Mouse (Mus musculus) frontal cortex, postnatal 14 days (tissue): ENCODE measurements around the gene Ehmt2.
"Not testable (repeated sequence)": the region's sequence is repeated elsewhere in the genome, so short reads cannot be mapped to it uniquely, and the experiment has no call there.

ENCODE experiments used
- DNase-seq, 2 experiments: peaks; one replicate each; pipeline ENCODE4 v3.0.0; 2022; ENCODE audit warnings: low spot score in 2 of 2

Gene Ehmt2

DNA sequence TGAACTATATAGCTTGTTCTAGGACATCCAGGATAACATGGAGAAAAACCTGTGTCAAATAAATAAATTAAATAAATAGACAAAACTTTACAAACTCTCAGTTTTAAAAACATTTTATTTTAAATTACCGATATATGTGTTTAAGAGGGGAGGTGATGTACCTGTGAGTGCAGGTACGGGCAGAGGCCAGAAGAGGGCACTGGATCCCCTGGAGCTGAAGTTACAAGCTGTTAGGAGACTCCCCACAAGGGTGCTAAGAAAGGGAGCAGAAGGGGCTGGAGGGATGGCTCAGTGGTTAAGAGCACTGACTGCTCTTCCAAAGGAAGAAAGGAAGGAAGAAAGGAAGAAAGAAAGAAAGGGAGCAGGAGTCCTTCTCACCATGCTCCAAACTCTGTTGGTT lies 6.9 kb upstream of the Ehmt2 start:
- DNase-seq, result no peak

DNA sequence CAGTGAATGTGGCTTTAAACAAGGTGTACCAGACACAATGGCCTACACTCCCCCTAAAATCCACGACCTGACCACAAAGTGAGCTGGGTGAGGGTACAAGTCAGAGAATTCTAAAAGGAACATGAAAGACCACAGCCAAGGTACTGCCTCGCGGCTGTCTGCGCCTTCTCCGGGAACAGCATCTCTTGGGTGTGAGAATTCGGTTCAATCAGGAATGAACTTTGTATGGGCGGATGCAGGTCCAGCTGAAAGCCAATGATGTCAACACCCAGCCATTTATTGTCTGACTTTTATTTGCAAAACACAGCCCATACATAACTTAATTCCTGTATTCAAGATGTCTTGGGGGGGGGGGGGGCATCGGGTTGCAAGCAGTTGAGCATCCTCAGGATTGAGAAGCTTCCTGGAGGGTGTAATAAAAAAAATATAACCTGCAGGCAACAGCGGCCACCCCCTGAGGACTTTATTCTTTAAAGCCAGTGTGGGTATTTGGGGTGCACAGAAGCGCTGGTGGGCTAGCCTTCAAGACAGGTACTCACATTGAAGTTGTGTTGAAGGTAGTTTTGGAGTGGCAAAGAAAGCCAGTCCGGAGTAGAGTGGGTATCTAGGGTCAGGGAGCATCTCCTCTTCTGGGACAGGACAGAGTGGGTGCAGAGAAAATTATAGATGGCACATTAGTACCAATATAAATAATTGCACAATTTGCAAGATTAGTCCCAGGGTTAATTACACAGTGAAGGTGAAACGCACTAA lies 5.0 kb upstream of the Ehmt2 start:
- no peak for DNase-seq

DNA sequence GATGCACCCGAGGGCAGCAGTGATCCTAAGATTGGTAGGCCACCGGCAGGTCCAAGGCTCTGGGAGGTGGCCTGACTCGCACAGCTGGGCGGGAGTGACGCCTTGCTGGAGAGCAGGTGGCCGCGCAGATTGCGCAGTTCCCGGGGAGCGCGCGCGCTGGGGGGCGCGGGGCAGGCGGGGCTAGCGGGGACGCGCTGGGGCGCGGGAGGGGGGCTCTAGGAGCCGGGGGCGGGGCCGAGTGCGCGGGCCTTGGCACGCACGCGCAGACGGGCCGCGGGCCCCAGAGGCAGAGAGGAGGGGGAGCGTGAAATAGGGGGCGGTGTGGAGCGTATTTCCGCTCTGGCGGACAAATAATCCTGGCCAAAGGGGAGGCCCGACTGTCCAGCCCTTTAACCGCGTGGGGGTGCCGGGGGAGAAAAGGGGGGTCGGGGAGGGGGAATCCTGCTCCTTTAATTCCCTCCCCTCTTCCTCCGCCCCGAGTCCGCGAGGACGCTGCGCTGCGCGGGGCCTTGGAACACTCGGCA lies 4.1 kb upstream of the Ehmt2 start:
- DNase-seq, result peak; percentile 87

DNA sequence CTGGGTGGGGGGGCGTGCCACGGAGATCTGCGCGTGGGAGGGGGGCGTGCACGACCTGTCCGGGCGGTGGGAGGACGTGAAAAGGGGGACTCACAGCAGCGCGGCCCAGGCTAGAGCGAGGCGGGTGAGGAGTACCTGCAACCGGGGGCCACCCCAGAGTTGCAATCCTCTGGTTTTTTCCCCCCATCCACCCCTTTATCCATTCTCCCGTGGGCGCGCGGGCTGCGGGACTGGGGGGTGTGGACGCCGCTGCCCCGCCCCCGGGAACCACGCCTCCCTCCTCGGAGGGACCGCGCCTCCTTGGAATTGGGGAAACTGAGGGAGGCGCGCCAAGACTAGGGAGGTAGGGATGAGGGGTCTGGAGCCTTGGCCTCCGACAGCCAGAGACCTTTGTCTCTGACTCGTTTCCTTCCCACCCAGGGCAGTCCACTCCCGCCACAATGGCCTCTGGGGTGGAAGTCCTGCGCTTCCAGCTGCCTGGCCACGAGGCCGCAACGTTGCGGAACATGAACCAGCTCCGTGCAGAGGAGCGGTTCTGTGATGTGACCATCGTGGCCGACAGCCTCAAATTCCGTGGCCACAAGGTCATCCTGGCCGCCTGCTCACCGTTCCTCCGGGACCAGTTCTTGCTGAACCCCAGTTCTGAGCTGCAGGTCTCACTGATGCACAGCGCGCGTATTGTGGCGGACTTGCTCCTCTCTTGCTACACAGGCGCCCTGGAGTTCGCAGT lies 3.3 kb upstream of the Ehmt2 start:
- DNase-seq, result peak in 1 of 2 experiments; percentile 29

DNA sequence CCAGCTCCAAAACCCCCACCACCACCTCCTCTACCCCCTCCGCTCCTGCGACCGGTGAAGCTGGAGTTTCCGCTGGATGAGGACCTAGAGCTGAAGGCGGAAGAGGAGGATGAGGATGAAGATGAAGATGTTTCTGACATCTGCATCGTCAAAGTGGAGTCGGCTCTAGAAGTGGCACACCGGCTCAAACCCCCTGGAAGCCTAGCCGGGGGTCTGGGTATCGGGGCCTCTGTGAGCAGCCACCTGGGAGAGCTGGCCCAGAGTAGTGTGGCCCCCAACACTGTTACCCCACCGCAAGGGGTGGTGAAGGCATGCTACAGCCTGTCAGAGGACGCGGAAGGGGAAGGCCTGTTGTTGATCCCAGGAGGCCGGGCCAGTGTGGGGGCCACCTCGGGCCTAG lies 2.5 kb upstream of the Ehmt2 start:
- DNase-seq, result no peak

DNA sequence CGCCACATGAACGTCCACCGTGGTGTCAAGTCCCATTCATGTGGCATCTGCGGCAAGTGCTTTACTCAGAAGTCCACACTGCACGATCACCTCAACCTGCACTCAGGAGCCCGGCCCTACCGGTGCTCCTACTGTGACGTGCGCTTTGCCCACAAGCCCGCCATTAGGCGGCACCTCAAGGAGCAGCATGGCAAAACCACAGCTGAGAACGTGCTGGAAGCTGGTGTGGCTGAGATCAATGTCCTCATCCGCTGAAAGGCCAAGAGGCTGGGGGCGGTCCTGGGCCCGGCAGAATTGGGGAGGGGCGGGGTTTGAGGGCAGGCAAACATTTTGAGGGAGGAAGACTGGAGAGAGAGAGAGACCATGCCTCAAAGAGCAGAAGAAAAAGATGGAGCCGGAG lies 1.9 kb upstream of the Ehmt2 start:
- DNase-seq, result no peak

DNA sequence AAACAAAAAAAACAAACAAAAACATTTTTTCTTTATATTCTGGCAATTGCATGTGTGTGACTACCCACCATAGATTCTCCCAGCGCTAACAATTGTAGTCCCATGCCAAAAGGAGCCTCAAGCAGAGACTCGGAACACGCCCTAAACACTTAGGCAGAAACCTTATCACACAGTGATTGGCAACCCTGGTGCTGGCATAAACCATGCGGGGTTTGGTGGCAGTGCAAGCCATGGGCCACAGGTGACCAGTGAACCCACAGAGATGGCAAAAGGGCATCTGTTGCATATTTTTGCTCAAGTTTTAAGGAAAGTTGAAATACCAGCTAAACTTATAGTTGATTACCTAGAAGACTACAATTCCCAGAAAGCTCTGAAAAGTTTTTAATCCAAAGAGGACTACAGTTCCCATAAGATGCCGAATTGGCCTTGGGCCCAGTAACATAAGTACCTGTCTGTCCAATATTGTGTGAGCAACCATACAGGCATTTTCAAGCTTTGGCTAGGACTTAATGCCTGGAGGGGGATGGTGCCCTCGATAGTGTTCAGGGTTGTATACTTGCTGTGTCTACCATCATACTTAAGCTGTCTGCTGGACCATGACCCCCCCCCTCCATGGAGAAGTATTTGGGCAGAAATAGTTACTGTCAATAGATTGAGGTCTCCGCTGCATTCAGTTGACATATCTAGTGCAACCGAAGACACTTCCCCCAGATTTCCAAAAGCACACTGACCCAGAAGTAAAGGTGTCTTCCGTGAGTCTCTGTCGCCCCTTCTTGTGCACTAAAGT lies 703 bp upstream of the Ehmt2 start:
- peak in 1 of 2 experiments; percentile 31 for DNase-seq

DNA sequence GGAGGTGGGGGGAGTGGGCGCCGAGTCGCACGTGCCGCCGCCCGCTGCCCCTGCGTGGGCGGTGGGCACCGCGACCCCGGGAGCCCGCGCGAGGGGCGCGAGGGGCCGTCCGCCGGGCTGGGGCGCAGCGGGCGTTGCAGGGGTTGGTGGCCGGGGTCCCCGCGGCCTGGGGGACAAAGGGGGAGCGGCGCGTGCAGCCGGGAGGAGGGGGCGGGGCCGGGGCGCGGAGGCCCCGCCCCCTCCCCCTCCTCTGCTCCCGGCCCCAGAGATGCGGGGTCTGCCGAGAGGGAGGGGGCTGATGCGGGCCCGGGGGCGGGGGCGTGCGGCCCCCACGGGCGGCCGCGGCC lies 410 bp downstream of the Ehmt2 start:
- DNase-seq, result no peak

DNA sequence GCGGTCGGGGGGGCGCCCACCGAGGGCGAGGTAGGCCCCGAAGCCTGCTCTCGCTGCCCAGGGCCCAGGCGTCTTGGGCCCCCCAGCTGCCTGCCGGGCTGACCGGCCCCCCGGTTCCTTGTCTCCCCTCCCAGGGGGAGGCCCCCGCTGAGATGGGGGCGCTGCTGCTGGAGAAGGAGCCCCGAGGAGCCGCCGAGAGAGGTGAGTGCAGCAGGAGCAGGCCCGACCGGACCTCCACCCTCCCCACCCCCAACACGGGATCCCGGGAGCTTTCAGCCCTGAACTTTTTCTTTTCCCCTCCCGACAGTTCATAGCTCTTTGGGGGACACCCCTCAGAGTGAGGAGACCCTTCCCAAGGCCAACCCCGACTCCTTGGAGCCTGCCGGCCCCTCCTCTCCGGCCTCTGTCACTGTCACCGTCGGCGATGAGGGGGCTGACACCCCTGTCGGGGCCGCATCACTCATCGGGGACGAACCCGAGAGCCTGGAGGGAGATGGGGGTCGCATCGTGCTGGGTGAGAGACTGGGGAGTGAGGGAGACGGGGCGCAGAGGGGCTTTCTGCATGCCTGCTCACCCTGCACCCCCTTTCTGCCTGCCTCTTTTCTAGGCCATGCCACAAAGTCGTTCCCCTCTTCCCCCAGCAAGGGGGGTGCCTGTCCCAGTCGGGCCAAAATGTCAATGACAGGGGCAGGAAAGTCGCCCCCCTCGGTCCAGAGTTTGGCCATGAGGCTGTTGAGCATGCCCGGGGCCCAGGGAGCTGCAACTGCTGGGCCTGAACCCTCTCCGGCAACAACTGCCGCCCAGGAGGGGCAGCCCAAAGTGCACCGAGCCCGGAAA lies 1.0 kb downstream of the Ehmt2 start:
- peak in 1 of 2 experiments; percentile 31 for DNase-seq

DNA sequence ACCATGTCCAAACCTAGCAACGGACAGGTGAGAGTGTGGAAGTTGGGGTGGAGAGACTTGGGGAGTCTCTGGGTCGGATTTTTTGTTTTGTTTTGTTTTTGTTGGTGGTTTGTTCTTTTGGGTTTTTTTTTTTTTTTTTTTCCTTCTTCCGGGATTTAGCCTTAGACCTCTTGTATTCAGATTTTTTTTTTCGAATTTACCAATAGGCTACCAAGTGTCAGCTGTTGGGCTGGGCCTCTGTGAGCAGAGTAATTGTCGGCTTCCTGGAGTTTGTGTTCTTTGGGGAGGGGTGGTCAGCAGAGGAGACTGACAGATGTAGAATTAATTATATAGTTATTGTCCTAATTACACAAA lies 1.6 kb downstream of the Ehmt2 start:
- DNase-seq, result no peak

DNA sequence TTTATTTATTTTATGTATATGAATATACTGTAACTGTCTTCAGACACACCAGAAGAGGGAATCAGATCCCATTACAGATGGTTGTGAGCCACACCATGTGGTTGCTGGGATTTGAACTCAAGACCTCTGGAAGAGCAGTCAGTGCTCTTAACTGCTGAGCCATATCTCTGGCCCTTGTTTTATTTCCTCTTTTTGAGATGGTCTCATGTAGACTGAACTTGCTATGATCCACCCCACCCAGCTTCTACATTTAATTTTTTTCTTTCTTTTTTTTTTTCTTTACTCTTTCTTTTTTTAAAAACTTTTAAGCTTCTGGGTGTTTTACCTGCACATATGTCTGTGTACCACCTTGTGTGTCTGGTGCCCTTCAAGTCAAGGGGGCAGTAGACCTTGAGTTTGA lies 2.6 kb downstream of the Ehmt2 start:
- DNase-seq, result not testable (repeated sequence)

DNA sequence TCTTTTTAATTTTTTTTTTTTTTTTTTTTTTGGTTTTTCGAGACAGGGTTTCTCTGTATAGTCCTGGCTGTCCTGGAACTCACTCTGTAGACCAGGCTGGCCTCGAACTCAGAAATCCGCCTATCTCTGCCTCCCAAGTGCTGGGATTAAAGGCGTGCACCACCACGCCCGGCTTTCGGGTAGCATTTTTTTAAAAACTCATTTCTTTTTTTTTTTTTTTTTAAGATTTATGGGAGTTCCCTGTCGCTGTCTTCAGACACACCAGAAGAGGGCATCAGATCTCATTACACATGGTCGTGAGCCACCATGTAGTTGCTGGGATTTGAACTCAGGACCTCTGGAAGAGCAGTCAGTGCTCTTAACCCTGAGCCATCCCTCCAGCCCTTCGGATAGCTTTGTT lies 3.7 kb downstream of the Ehmt2 start:
- not testable (repeated sequence) for DNase-seq

DNA sequence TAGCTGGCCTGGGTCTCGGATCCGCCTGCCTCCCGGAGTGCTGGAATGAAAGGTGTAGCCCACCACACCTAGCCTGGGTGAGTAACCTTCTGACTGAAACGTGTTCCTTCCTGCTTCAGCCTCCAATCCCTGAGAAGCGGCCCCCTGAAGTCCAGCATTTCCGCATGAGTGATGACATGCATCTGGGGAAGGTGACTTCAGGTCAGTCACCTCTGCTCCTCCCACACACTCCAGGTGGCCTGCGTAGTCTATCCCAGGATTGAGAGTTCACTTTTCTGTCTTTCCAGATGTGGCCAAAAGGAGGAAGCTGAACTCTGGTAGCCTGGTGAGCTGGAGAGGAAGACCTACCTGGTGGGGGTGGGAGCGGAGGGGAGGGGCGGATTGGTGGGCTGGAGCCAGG lies 4.6 kb downstream of the Ehmt2 start:
- no peak for DNase-seq

DNA sequence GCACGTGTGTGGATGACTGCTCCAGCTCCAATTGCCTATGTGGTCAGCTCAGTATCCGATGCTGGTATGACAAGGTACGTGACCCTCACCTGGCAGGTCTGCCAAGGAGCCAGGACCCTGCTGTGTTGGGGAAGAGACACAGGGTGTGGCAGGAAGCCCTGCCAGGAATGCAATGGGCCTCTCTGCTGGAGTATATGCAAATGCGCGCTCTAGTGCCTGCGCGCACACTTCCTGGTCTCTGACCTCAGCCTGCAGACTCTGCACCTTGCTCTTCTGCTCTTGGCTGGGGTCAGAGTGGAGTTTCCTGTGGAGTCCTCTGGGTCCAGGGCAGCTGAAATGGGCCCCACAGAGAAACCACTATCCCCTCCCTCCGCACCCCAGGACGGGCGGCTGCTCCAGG lies 12.7 kb downstream of the Ehmt2 start:
- DNase-seq, result no peak

DNA sequence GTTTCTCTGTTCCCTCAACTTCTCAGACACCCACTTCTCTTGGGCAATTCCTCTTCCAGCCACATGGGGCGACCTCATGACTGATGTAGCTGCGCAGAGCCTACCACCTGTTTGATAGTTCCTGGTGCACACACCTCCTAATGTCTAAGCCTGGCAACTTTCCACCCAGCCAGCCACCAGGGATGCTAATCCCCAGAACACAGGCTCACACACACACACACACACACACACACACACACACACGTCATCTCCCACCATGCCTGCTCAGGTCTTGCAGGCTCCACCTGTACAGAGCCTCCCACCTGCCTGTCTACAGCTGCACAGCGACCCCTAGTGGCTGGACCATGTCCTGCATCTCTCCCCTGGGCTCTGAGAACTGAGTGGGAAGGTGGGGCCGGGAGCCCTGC lies 13.7 kb downstream of the Ehmt2 start:
- DNase-seq, result no peak

DNA sequence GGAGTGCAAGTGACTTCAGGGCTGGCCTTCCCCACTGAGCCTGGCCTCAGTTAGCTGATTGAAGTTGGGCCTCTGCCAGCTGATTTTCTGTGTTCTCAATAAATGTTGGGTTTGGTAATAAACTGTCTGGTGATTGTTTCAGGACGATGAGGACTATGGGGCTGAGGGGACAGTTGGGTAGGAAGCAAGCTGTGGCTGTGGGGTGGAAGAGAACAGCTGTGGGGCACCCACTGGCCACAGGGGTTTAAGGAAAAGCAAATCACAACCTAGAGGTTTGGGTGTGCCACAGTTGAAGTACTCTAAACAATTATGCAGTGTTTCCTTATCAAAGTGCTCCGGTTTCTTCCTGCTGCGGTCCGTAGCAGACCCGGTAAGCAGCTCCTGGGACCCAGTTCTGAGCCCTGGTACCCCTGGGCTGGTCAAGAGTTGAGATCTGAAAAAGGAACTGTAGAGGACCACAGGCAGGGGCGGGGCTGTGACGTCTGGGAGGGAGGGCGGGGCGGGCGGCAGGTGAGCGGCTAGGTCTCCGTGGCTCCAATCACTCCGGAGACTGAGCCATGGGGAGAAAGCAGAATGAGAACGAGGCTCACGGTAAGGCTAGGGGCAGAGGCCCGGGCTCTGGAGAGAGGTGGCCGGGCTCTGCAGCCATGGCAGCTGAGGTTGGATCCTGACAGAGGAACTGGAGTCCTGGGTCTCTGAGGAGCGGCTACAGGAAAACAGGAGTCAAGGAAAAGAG lies 15.8 kb downstream of the Ehmt2 start, which contains the start of gene Slc44a4:
Gene Slc44a4, plus strand, starts transcription at position 537 of the 736 bp plus-strand sequence.
- DNase-seq, result no peak

DNA sequence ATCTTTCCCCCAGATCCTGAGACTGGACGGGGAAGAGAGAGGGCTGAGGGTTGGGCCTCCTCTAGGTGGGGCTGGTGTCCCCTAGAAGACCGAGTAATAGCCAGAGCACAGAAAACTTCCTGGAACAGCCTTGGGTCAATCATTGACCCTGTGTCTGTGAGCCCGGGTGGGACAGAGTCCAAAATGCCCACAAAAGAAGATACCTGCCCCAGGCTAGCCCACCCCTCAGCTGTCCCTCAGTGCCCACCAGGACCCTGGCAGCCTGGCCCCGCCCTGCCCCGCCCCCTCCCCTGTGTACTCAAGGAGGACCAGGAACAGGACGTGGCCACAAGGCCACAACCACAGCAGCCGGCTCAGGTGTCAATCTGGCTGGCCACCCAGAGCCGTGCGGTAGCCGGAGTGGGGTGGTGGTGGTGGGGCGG lies 17.2 kb downstream of the Ehmt2 start:
- DNase-seq, result no peak

DNA sequence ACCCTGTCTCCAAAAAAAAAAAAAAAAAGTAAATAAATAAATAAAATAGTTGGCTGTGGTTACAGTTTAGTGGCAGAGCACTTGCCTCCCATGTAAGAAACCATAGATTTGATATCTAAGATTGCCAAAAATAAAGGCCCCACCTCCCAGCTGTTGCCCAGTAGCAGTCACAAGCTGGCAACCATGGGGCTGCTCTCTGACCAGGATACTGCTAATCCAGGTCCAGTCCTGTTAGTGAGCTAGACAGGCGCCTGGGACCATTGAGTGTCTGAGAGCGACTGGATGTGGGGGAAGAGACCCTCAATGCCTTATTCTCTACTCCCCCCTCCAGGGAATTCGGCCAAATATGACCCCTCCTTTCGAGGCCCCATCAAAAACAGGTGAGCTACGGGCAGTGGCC lies 18.0 kb downstream of the Ehmt2 start:
- DNase-seq, result no peak

DNA sequence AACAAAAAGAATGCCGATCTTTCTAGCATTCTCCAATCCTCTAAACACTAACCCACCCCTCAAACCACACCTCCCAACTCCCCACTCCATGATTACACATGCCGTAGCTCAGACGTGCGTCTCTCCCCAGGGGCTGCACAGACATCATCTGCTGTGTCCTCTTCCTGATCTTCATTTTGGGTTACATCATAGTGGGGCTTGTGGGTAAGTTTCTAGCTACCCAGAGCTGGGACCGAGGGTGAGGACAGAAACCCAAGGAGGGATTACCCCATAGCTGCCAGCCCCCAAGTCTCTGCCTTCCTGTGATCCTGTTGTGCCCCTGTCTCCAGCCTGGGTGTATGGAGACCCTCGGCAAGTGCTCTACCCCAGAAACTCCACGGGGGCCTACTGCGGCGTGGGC lies 18.9 kb downstream of the Ehmt2 start:
- no peak for DNase-seq

DNA sequence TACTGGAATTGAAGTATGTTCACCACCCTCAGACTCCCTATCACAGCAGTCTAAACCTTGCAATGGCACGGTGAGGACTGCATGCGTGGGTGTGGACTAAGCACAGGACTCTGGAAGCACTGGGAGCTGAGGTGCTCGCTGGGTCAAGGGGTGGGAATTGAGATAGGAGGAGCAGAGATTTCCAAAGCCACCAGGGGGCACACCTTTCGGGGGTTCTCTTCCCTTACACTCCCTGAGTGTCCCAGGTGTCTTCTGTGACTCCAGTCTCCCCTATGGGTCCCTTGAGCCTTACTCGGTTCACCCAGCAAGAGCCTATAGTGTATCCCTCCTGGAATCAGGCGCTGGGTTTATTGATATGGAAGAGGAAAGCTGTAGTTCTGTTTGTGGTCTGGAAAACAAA lies 24.7 kb downstream of the Ehmt2 start:
- DNase-seq, result no peak

DNA sequence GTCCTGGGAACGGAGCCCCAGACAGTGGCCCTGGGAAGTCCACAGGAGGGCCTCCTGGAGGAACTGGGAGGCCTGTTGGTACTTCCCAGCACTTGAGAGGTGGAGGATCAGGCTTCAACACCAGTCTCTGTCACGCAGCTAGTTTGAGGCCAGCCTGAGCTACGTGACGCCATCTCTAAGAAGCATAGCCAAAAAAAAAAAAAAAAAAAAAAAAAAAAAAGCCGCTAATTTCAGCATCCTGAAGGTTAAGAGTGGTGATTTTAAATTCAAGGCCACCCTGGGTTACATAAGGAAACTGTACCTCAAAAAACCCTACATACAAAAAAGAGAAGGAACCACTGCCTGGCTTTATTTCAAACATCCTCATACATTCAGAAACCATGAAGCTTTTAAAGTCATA lies 26.0 kb downstream of the Ehmt2 start:
- DNase-seq, result no peak
